8 mouse cellular contexts compared by ENCODE assay signal in the genomic region with DNA sequence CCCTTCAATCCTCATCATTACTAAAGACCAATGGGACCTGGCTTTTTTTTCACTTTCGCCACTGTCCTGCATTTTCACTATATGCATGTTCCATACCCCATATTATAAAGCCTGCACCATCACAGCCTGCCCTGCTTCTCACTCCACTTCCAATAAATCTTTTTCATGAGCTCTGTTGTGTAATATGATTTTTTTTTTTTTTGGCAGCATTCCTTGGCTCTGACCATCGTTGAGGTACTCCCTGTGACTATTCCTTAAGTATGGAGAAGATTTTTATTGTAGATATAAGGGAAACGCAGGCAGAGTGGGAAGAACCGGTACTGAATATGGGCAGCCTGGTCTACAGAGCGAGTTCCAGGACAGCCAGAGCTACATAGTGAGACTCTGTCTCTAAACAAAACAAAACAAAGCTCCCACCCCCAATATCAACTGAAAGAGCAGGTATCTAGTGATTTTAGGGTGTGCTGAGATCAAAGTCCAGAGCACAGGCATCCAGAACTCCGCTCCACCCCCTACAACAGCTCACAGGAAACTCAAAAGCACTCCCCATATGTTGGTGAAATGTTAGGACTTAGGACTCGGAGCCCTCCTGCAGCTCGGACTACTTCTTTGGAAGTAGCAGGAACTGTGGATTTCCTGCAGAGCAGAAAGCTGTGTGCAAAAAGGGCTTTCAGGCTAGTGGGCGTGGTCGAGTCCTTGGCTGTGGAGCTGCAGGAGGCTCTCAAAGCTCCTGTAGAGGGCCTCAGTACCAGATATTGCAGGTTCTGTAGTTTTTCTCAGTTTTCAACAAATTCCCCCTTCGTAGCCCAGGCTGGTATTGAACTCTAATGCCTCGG. TPM values are rescaled to one million over a fixed set of nuclear protein-coding genes. Genes with fewer than 3 reads are reported as not detected.
DNase-seq lines count a peak whose midpoint lies in the region; ATAC-seq and TF ChIP-seq lines count a peak whose summit lies in the region.

No protein-coding gene starts in this region.

- WGBS in heart, embryonic 13.5 days: 26% methylated on average over 12 of the region's 12 CpGs
- WGBS in kidney, postnatal 0 days: 31% methylated on average over 12 of the region's 12 CpGs
- WGBS in liver, embryonic 13.5 days (ENCODE audit: insufficient replicate concordance): 21% methylated on average over 12 of the region's 12 CpGs

- peak overlapping the region; percentile 23 for H3K27ac ChIP-seq in bone marrow macrophage, adult 2 months (ENCODE audit: insufficient read depth, low read depth, low read length)
- H3K27ac ChIP-seq in heart, embryonic 13.5 days (replicated peaks): peak overlapping the region; percentile 96
- peak overlapping the region; percentile 98 for H3K27ac ChIP-seq in kidney, postnatal 0 days
- peak overlapping the region; percentile 74 for H3K27ac ChIP-seq in liver, embryonic 13.5 days
- peak overlapping the region; percentile 71 for H3K27ac ChIP-seq in testis, adult 2 months (ENCODE audit: control insufficient read depth, insufficient read depth, low read depth, low read length)

- TF ChIP-seq POLR2A in bone marrow macrophage, adult 2 months (IDR thresholded peaks at IDR 0.05; ENCODE audit: borderline replicate concordance, low read depth, low read length): no peak
- TF ChIP-seq POLR2A in testis, adult 2 months (IDR thresholded peaks at IDR 0.05; ENCODE audit: control insufficient read depth, low read depth, low read length): no peak

- H3K36me3 ChIP-seq in heart, embryonic 13.5 days: peaks cover 3% of the 10 kb centered on the region; the same call in 1 of the 2 replicates
- H3K36me3 ChIP-seq in kidney, postnatal 0 days (ENCODE audit: insufficient read depth, low read length): no peaks in the 10 kb centered on the region
- no peaks in the 10 kb centered on the region for H3K36me3 ChIP-seq in liver, embryonic 13.5 days
- no peaks in the 10 kb centered on the region for H3K36me3 ChIP-seq in testis, adult 2 months (ENCODE audit: control insufficient read depth, insufficient read depth, low read length)

- H3K9ac ChIP-seq in heart, embryonic 13.5 days: peak overlapping the region; percentile 95; the same call in 1 of the 2 replicates
- no peak overlapping the region for H3K9ac ChIP-seq in kidney, postnatal 0 days (ENCODE audit: low read depth, low read length)
- peak overlapping the region; percentile 68 for H3K9ac ChIP-seq in liver, embryonic 13.5 days

- no peak for ATAC-seq in heart, embryonic 13.5 days (ENCODE audit: extremely low read depth, insufficient number of reproducible peaks, low FRiP score, low TSS enrichment)
- ATAC-seq in kidney, postnatal 0 days (replicated peaks; ENCODE audit: low FRiP score, low read depth): no peak
- ATAC-seq in liver, embryonic 13.5 days (ENCODE audit: low read depth): peak; percentile 8; the same call in 1 of the 2 replicates

- no peaks in the 10 kb centered on the region; the same call in 1 of the 2 replicates for H3K27me3 ChIP-seq in heart, embryonic 13.5 days (replicated peaks)
- no peaks in the 10 kb centered on the region for H3K27me3 ChIP-seq in kidney, postnatal 0 days (ENCODE audit: insufficient read depth, low read length)
- H3K27me3 ChIP-seq in liver, embryonic 13.5 days: peaks cover 18% of the 10 kb centered on the region; the same call in 1 of the 2 replicates
- no peaks in the 10 kb centered on the region for H3K27me3 ChIP-seq in testis, adult 2 months (ENCODE audit: control insufficient read depth, insufficient read depth, low read length)

- DNase-seq in CD4-positive, CD25-positive, alpha-beta regulatory T cell, adult 2 months (ENCODE audit: low read depth, low spot score): peak; percentile 83
- DNase-seq in fibroblast of lung, adult 2 months (ENCODE audit: low read depth): peak; percentile 44
- DNase-seq in kidney, postnatal 0 days (ENCODE audit: low spot score): peak; percentile 86
- peak; percentile 64 for DNase-seq in liver, embryonic 13.5 days
- peak; percentile 38 for DNase-seq in neural tube, embryonic 10.5 days (ENCODE audit: extremely low spot score, low spot score)

- no peaks in the 10 kb centered on the region for H3K9me3 ChIP-seq in heart, embryonic 13.5 days
- H3K9me3 ChIP-seq in kidney, postnatal 0 days (replicated peaks; ENCODE audit: low read length): no peaks in the 10 kb centered on the region
- H3K9me3 ChIP-seq in liver, embryonic 13.5 days (replicated peaks): no peaks in the 10 kb centered on the region

- H3K4me2 ChIP-seq in heart, embryonic 13.5 days: peak overlapping the region; percentile 73
- H3K4me2 ChIP-seq in kidney, postnatal 0 days (ENCODE audit: low read length): peak overlapping the region; percentile 67
- peak overlapping the region; percentile 87 for H3K4me2 ChIP-seq in liver, embryonic 13.5 days

- H3K4me3 ChIP-seq in bone marrow macrophage, adult 2 months (ENCODE audit: insufficient read depth, low read length): no peak overlapping the region
- peak overlapping the region; percentile 80 for H3K4me3 ChIP-seq in heart, embryonic 13.5 days
- H3K4me3 ChIP-seq in kidney, postnatal 0 days (replicated peaks; ENCODE audit: low read depth, low read length): peak overlapping the region; percentile 80; the same call in 1 of the 2 replicates
- peak overlapping the region; percentile 78 for H3K4me3 ChIP-seq in liver, embryonic 13.5 days (replicated peaks)
- no peak overlapping the region; the same call in 1 of the 2 replicates for H3K4me3 ChIP-seq in testis, adult 2 months (ENCODE audit: control insufficient read depth, low read depth, low read length)

- peaks cover 18% of the 10 kb centered on the region for H3K4me1 ChIP-seq in bone marrow macrophage, adult 2 months (ENCODE audit: control insufficient read depth, insufficient read depth, low read length)
- H3K4me1 ChIP-seq in heart, embryonic 13.5 days: peaks cover 25% of the 10 kb centered on the region
- peaks cover 3% of the 10 kb centered on the region; the same call in 1 of the 2 replicates for H3K4me1 ChIP-seq in kidney, postnatal 0 days (replicated peaks; ENCODE audit: insufficient read depth, low read length)
- peaks cover 40% of the 10 kb centered on the region for H3K4me1 ChIP-seq in liver, embryonic 13.5 days (replicated peaks)
- peaks cover 6% of the 10 kb centered on the region for H3K4me1 ChIP-seq in testis, adult 2 months (ENCODE audit: control insufficient read depth, insufficient read depth, low read length)

- TF ChIP-seq CTCF in bone marrow macrophage, adult 2 months (IDR thresholded peaks at IDR 0.05; ENCODE audit: low read depth, low read length): no peak
- TF ChIP-seq CTCF in kidney, postnatal 0 days (IDR thresholded peaks at IDR 0.05; ENCODE audit: low read depth): peak; percentile 47; the same call in 1 of the 2 replicates
- TF ChIP-seq CTCF in testis, adult 2 months (IDR thresholded peaks at IDR 0.05; ENCODE audit: control insufficient read depth, insufficient read depth, insufficient replicate concordance, low read depth, low read length): no peak

RNA-seq across cellular contexts. Expression of a gene that starts 1.1 kb away (rescaled TPM):
- polyA plus RNA-seq in bone marrow macrophage, adult 2 months (2012; ENCODE audit: insufficient read depth, insufficient read length, missing spikeins): 65.9 and 67.3 TPM in 2 replicates
- polyA plus RNA-seq in heart, embryonic 13.5 days (2015; fragmentation: Nextera tagmentation; extraction: Ambion mirVana): 21.7 and 22.8 TPM in 2 replicates
- 33.2 and 33.6 TPM in 2 replicates for polyA plus RNA-seq in kidney, postnatal 0 days (2015; fragmentation: Nextera tagmentation; extraction: Ambion mirVana)
- 12.1 and 12.4 TPM in 2 replicates for polyA plus RNA-seq in liver, embryonic 13.5 days (2015; fragmentation: Nextera tagmentation; extraction: Ambion mirVana)
- polyA plus RNA-seq in testis, adult 2 months (2012; rRNA removed): 18.5 and 22.0 TPM in 2 replicates

RNA-seq across cellular contexts. Expression of a gene that starts 23.8 kb away (rescaled TPM):
- polyA plus RNA-seq in bone marrow macrophage, adult 2 months (2012; ENCODE audit: insufficient read depth, insufficient read length, missing spikeins): not detected in 2 replicates
- not detected in 2 replicates for polyA plus RNA-seq in heart, embryonic 13.5 days (2015; fragmentation: Nextera tagmentation; extraction: Ambion mirVana)
- not detected in 2 replicates for polyA plus RNA-seq in kidney, postnatal 0 days (2015; fragmentation: Nextera tagmentation; extraction: Ambion mirVana)
- polyA plus RNA-seq in liver, embryonic 13.5 days (2015; fragmentation: Nextera tagmentation; extraction: Ambion mirVana): not detected in 2 replicates
- polyA plus RNA-seq in testis, adult 2 months (2012; rRNA removed): not detected in 2 replicates

RNA-seq across cellular contexts. Expression of a gene that starts 31.2 kb away (rescaled TPM):
- not detected in 2 replicates for polyA plus RNA-seq in bone marrow macrophage, adult 2 months (2012; ENCODE audit: insufficient read depth, insufficient read length, missing spikeins)
- polyA plus RNA-seq in heart, embryonic 13.5 days (2015; fragmentation: Nextera tagmentation; extraction: Ambion mirVana): 0.23 TPM in 2 replicates
- polyA plus RNA-seq in kidney, postnatal 0 days (2015; fragmentation: Nextera tagmentation; extraction: Ambion mirVana): 0.08 TPM in 1 of 2 replicates, not detected in the other
- 0.22 and 0.34 TPM in 2 replicates for polyA plus RNA-seq in liver, embryonic 13.5 days (2015; fragmentation: Nextera tagmentation; extraction: Ambion mirVana)
- polyA plus RNA-seq in testis, adult 2 months (2012; rRNA removed): not detected in 2 replicates

RNA-seq across cellular contexts. Expression of a gene that starts 33.6 kb away (rescaled TPM):
- polyA plus RNA-seq in bone marrow macrophage, adult 2 months (2012; ENCODE audit: insufficient read depth, insufficient read length, missing spikeins): not detected in 2 replicates
- 13.3 and 16.0 TPM in 2 replicates for polyA plus RNA-seq in heart, embryonic 13.5 days (2015; fragmentation: Nextera tagmentation; extraction: Ambion mirVana)
- 0.34 and 0.43 TPM in 2 replicates for polyA plus RNA-seq in kidney, postnatal 0 days (2015; fragmentation: Nextera tagmentation; extraction: Ambion mirVana)
- polyA plus RNA-seq in liver, embryonic 13.5 days (2015; fragmentation: Nextera tagmentation; extraction: Ambion mirVana): 286 and 323 TPM in 2 replicates
- polyA plus RNA-seq in testis, adult 2 months (2012; rRNA removed): 0.04 TPM in 1 of 2 replicates, not detected in the other

RNA-seq across cellular contexts. Expression of a gene that starts 54.1 kb away (rescaled TPM):
- not detected in 2 replicates for polyA plus RNA-seq in bone marrow macrophage, adult 2 months (2012; ENCODE audit: insufficient read depth, insufficient read length, missing spikeins)
- not detected in 2 replicates for polyA plus RNA-seq in heart, embryonic 13.5 days (2015; fragmentation: Nextera tagmentation; extraction: Ambion mirVana)
- polyA plus RNA-seq in kidney, postnatal 0 days (2015; fragmentation: Nextera tagmentation; extraction: Ambion mirVana): not detected in 2 replicates
- polyA plus RNA-seq in liver, embryonic 13.5 days (2015; fragmentation: Nextera tagmentation; extraction: Ambion mirVana): 0.17 TPM in 1 of 2 replicates, not detected in the other
- polyA plus RNA-seq in testis, adult 2 months (2012; rRNA removed): not detected in 2 replicates

Comparison
In these comparisons a context has a peak if more than half of its experiments do, and no peak if none do; other contexts are left out.
1. H3K27ac ChIP-seq: peak in every context shown above with its lines; median percentile 98 in kidney, postnatal 0 days; 96 in heart, embryonic 13.5 days; 74 in liver, embryonic 13.5 days; 71 in testis, adult 2 months; 23 in bone marrow macrophage, adult 2 months.
2. H3K4me3 ChIP-seq: peak in heart, embryonic 13.5 days (single experiment), kidney, postnatal 0 days (single experiment) and liver, embryonic 13.5 days (single experiment); none in bone marrow macrophage, adult 2 months (single experiment) and testis, adult 2 months (single experiment).
3. Peak in every context shown above with its lines, with median percentiles within 50 percentile points of each other: DNase-seq and H3K4me2 ChIP-seq.